Mouse (Mus musculus) ES-Bruce4 (cell line): ENCODE data around the gene A730061H03Rik.

Experiments
- CTCF ChIP-seq: IDR thresholded peaks from one replicate; pipeline ENCODE4 v1.8.1; 2011; ENCODE audit warnings: low read depth, low read length
- EP300 ChIP-seq: IDR thresholded peaks from 2 replicates; pipeline ENCODE4 v1.6.1; 2011; ENCODE audit warnings: low read depth, low read length; ENCODE audit not compliant: insufficient read depth

GRCm38 (mm10) chr14:55540067-55540786, 20.0 kb downstream of the A730061H03Rik start, which contains the start of gene Pck2:
- no peak for TF ChIP-seq EP300
- TF ChIP-seq CTCF: no peak
